Mouse (Mus musculus) gastrocnemius, postnatal 14 days (tissue): Measurements from ENCODE around the gene Crb2. TPM values are rescaled to one million over a fixed set of nuclear protein-coding genes. Genes with fewer than 3 reads are reported as not detected.

Experiments used
- DNase-seq: peaks from one replicate; pipeline ENCODE4 v3.0.0; 2021; ENCODE audit warnings: mixed read lengths
- intact Hi-C: fragments of 180-260 bp; cut with DNase I; formaldehyde crosslinking; loops from one replicate; pipeline ENCODE4 v1.15.1; 2025; ENCODE audit warnings: low total_unique reads
- total RNA-seq, 2 experiments: library from RNA; stranded (reverse); gene quantifications; 2 replicates each; pipeline ENCODE4 v1.2.3; 2021

Gene Crb2
- total RNA-seq, 2 experiments from 2014 or later, result 0.11 to 0.12 TPM

- intact Hi-C loops, result no loop called here
- no peak for DNase-seq
Measured at GRCm38 (mm10) chr2:37789995-37790394, 13.9 kb downstream of the Crb2 start.

GRCm38 (mm10) chr2:37790738-37791137 is 14.7 kb downstream of the Crb2 start:
- DNase-seq, result no peak
- intact Hi-C loops, result no loop called here

- intact Hi-C loops, result no loop called here
- no peak for DNase-seq
Measured at GRCm38 (mm10) chr2:37791340-37791739, 15.3 kb downstream of the Crb2 start.

- intact Hi-C loops, result no loop called here
- no peak for DNase-seq
Measured at GRCm38 (mm10) chr2:37796021-37796420, 20.0 kb downstream of the Crb2 start.

GRCm38 (mm10) chr2:37797046-37797445 is 21.0 kb downstream of the Crb2 start:
- intact Hi-C loops, result no loop called here
- no peak for DNase-seq

GRCm38 (mm10) chr2:37799137-37799536 is 23.1 kb downstream of the Crb2 start:
- no peak for DNase-seq

GRCm38 (mm10) chr2:37801687-37802086 is 25.6 kb downstream of the Crb2 start:
- intact Hi-C loops, result no loop called here
- DNase-seq, result no peak

More at GRCm38 (mm10) chr2:37799137-37799536, 23.1 kb downstream of the Crb2 start:
- intact Hi-C loops, result no loop called here

GRCm38 (mm10) chr2:37802610-37803212 is 26.7 kb downstream of the Crb2 start:
- DNase-seq, result peak; percentile 63
- intact Hi-C loops, result no loop called here

GRCm38 (mm10) chr2:37811682-37812081 is 35.6 kb downstream of the Crb2 start:
- intact Hi-C loops, result loop anchor here (10.0 kb wide), 1 partner anchor 563 kb away; no protein-coding TSS in a partner anchor
- peak; percentile 43 for DNase-seq

- DNase-seq, result no peak
- intact Hi-C loops, result loop anchor here (10.0 kb wide), 1 partner anchor 562 kb away; no protein-coding TSS in a partner anchor
Measured at GRCm38 (mm10) chr2:37812401-37812800, 36.4 kb downstream of the Crb2 start.

GRCm38 (mm10) chr2:37814820-37815361 is 38.8 kb downstream of the Crb2 start:
- intact Hi-C loops, result loop anchor here (10.0 kb wide), 1 partner anchor 560 kb away; no protein-coding TSS in a partner anchor
- no peak for DNase-seq

GRCm38 (mm10) chr2:37815676-37816075 is 39.6 kb downstream of the Crb2 start:
- peak; percentile 72 for DNase-seq
- intact Hi-C loops, result loop anchor here (10.0 kb wide), 1 partner anchor 559 kb away; no protein-coding TSS in a partner anchor

- DNase-seq, result no peak
- intact Hi-C loops, result loop anchor here (10.0 kb wide), 1 partner anchor 556 kb away; no protein-coding TSS in a partner anchor
Measured at GRCm38 (mm10) chr2:37818761-37819525, 42.9 kb downstream of the Crb2 start.

- intact Hi-C loops, result loop anchor here (10.0 kb wide), 1 partner anchor 555 kb away; no protein-coding TSS in a partner anchor
- no peak for DNase-seq
Measured at GRCm38 (mm10) chr2:37819526-37820152, 43.6 kb downstream of the Crb2 start.

- DNase-seq, result no peak
- intact Hi-C loops, result no loop called here
Measured at GRCm38 (mm10) chr2:37822122-37822521, 46.1 kb downstream of the Crb2 start.

GRCm38 (mm10) chr2:37823826-37824225 is 47.8 kb downstream of the Crb2 start:
- no peak for DNase-seq
- intact Hi-C loops, result no loop called here

- DNase-seq, result no peak
- intact Hi-C loops, result no loop called here
Measured at GRCm38 (mm10) chr2:37829758-37830275, 53.8 kb downstream of the Crb2 start.

GRCm38 (mm10) chr2:37832253-37832652 is 56.2 kb downstream of the Crb2 start:
- intact Hi-C loops, result no loop called here
- DNase-seq, result no peak

GRCm38 (mm10) chr2:37836926-37837325 is 60.9 kb downstream of the Crb2 start:
- intact Hi-C loops, result no loop called here

GRCm38 (mm10) chr2:37837542-37837941 is 61.5 kb downstream of the Crb2 start:
- intact Hi-C loops, result no loop called here
- no peak for DNase-seq

More at GRCm38 (mm10) chr2:37836926-37837325, 60.9 kb downstream of the Crb2 start:
- DNase-seq, result no peak
